Mouse (Mus musculus): ENCODE data around the gene Cyp2j12. TPM values are rescaled to one million over a fixed set of nuclear protein-coding genes. Genes with fewer than 3 reads are reported as not detected.

The Cyp2j12 gene
- polyA plus RNA-seq, 1 experiment from 2014 or later: not detected

- H3K27me3 ChIP-seq (replicated peaks): no peaks in the 10 kb centered on the region
- no peak overlapping the region for H3K27ac ChIP-seq
- no peaks in the 10 kb centered on the region for H3K4me1 ChIP-seq
- no peaks in the 10 kb centered on the region for H3K36me3 ChIP-seq
- no peak overlapping the region for H3K4me2 ChIP-seq
- H3K9ac ChIP-seq: no peak overlapping the region
- no peak for ATAC-seq (ENCODE audit: insufficient read depth, low FRiP score, low read depth)
- no peak overlapping the region for H3K4me3 ChIP-seq (replicated peaks)
- H3K9me3 ChIP-seq: no peaks in the 10 kb centered on the region
These were observed 62.6 kb downstream of the Cyp2j12 start for GRCm38 (mm10) chr4:96078308-96078707.

- H3K9me3 ChIP-seq: no peaks in the 10 kb centered on the region
- H3K4me2 ChIP-seq: peak within 1 kb of the TSS; percentile 44
- no peak within 1 kb of the TSS for H3K9ac ChIP-seq
- ATAC-seq (ENCODE audit: insufficient read depth, low FRiP score, low read depth): no peak
- H3K27me3 ChIP-seq (replicated peaks): no peaks in the 10 kb centered on the region
- no peaks in the 10 kb centered on the region for H3K4me1 ChIP-seq
- no peaks in the 10 kb centered on the region for H3K36me3 ChIP-seq
- WGBS: 8% methylated on average over 20 of the region's 20 CpGs
- no peak within 1 kb of the TSS for H3K27ac ChIP-seq
- H3K4me3 ChIP-seq (replicated peaks): no peak within 1 kb of the TSS
These were observed 63.5 kb downstream of the Cyp2j12 start, which contains the start of gene Cyp2j13 for GRCm38 (mm10) chr4:96077261-96078125. Cyp2j13 (minus strand) TSS chr4:96077546.

- no peaks in the 10 kb centered on the region for H3K27me3 ChIP-seq (replicated peaks)
- H3K4me1 ChIP-seq: no peaks in the 10 kb centered on the region
- H3K9me3 ChIP-seq: no peaks in the 10 kb centered on the region
- H3K4me2 ChIP-seq: no peak overlapping the region
- no peak overlapping the region for H3K27ac ChIP-seq
- no peaks in the 10 kb centered on the region for H3K36me3 ChIP-seq
- H3K4me3 ChIP-seq (replicated peaks): no peak overlapping the region
- ATAC-seq (ENCODE audit: insufficient read depth, low FRiP score, low read depth): no peak
- no peak overlapping the region for H3K9ac ChIP-seq
- WGBS: 69% methylated on average over 2 of the region's 2 CpGs
These were observed 78.9 kb downstream of the Cyp2j12 start for GRCm38 (mm10) chr4:96062045-96062444.

- Histone ChIP-seq H3K27me3 (replicated peaks) (no peaks in the 10 kb centered on the region), H3K9me3 (no peaks in the 10 kb centered on the region), H3K36me3 (no peaks in the 10 kb centered on the region), H3K4me1 (no peaks in the 10 kb centered on the region), H3K9ac (no peak overlapping the region), H3K27ac (no peak overlapping the region), H3K4me2 (no peak overlapping the region), H3K4me3 (replicated peaks) (no peak overlapping the region)
- no peak for ATAC-seq (ENCODE audit: insufficient read depth, low FRiP score, low read depth)
- 86% methylated on average over 2 of the region's 2 CpGs for WGBS
These were observed 80.8 kb downstream of the Cyp2j12 start for GRCm38 (mm10) chr4:96060106-96060505.

Other genes with a start within 250 kb of the Cyp2j12 start
- gene Hook1, start 173.9 kb downstream of the Cyp2j12 start, polyA plus RNA-seq (2015; fragmentation: Nextera tagmentation; extraction: Ambion mirVana): 24.7 and 31.7 TPM in 2 replicates
- not detected in 2 replicates for gene Cyp2j13, start 63.6 kb downstream of the Cyp2j12 start, polyA plus RNA-seq (2015; fragmentation: Nextera tagmentation; extraction: Ambion mirVana)
- gene Cyp2j7, start 95.5 kb upstream of the Cyp2j12 start, polyA plus RNA-seq (2015; fragmentation: Nextera tagmentation; extraction: Ambion mirVana): not detected in 2 replicates
- gene Cyp2j11, start 207.5 kb upstream of the Cyp2j12 start, polyA plus RNA-seq (2015; fragmentation: Nextera tagmentation; extraction: Ambion mirVana): not detected in 2 replicates

Measured in stomach, embryonic 15.5 days (tissue).